Mouse (Mus musculus) intestine, embryonic 16.5 days (tissue): ENCODE data around the gene Nell1. TPM values are rescaled to one million over a fixed set of nuclear protein-coding genes. Genes with fewer than 3 reads are reported as not detected.

Experiments
- ATAC-seq: fragments of 200-750 bp; cut with Nextera tagmentation; 2 replicates; pipeline ENCODE4 v1.8.0; 2017; ENCODE audit warnings: moderate TSS enrichment, moderate library complexity
- H3K27ac ChIP-seq: fragments of 300-500 bp; sonication (generic); 2 replicates; pipeline ENCODE4 v1.5.1; 2014; ENCODE audit warnings: mild to moderate bottlenecking, low read length
- H3K27me3 ChIP-seq: fragments of 300-500 bp; sonication (generic); replicated peaks from 2 replicates; pipeline ENCODE4 v1.6.1; 2014; ENCODE audit warnings: low read length, control low read depth, mixed read lengths; ENCODE audit not compliant: control insufficient read depth, insufficient read depth
- H3K36me3 ChIP-seq: fragments of 300-500 bp; sonication (generic); 2 replicates; pipeline ENCODE4 v1.6.1; 2014; ENCODE audit warnings: low read length, control low read depth; ENCODE audit not compliant: control insufficient read depth, insufficient read depth
- H3K4me1 ChIP-seq: fragments of 300-500 bp; sonication (generic); 2 replicates; pipeline ENCODE4 v1.6.1; 2014; ENCODE audit warnings: low read length, control low read depth, mixed read lengths; ENCODE audit not compliant: control insufficient read depth, insufficient read depth
- H3K4me2 ChIP-seq: fragments of 300-500 bp; sonication (generic); 2 replicates; pipeline ENCODE4 v1.6.1; 2014; ENCODE audit warnings: low read depth, low read length, control low read depth
- H3K4me3 ChIP-seq: fragments of 300-500 bp; sonication (generic); 2 replicates; pipeline ENCODE4 v1.5.1; 2014; ENCODE audit warnings: mild to moderate bottlenecking, low read length
- H3K9ac ChIP-seq: fragments of 300-500 bp; sonication (generic); 2 replicates; pipeline ENCODE4 v1.6.1; 2014; ENCODE audit warnings: low read depth, low read length
- H3K9me3 ChIP-seq: fragments of 300-500 bp; sonication (generic); 2 replicates; pipeline ENCODE4 v1.6.1; 2016; ENCODE audit warnings: low read length, control low read depth; ENCODE audit not compliant: control insufficient read depth
- WGBS: fragments of 180-500 bp; shearing (Covaris S2); extraction: QIAGEN DNeasy Blood & Tissue Kit; methylation state at CpG from one replicate; pipeline ENCODE4 v1.1.7; 2014; 5-methylcytosine and 5-hydroxymethylcytosine counted together
- polyA plus RNA-seq: library from polyadenylated mRNA; unstranded; fragments of >200 nt; fragmentation: Nextera tagmentation; extraction: Ambion mirVana; gene quantifications from 2 replicates; pipeline ENCODE4 v1.2.1, GENCODE M21; 2015

Gene Nell1
- polyA plus RNA-seq, 1 experiment from 2014 or later: 4.2 TPM

GRCm38 (mm10) chr7:50447316-50447715 is 472.7 kb downstream of the Nell1 start:
- WGBS: 80% methylated on average over 4 of the region's 4 CpGs
- no peak overlapping the region for H3K4me2 ChIP-seq
- H3K27ac ChIP-seq: no peak overlapping the region
- no peaks in the 10 kb centered on the region for H3K4me1 ChIP-seq
- no peaks in the 10 kb centered on the region for H3K9me3 ChIP-seq
- H3K4me3 ChIP-seq: no peak overlapping the region
- no peaks in the 10 kb centered on the region for H3K27me3 ChIP-seq
- H3K9ac ChIP-seq: no peak overlapping the region
- no peak for ATAC-seq
- no peaks in the 10 kb centered on the region for H3K36me3 ChIP-seq

GRCm38 (mm10) chr7:50467742-50468141 is 493.1 kb downstream of the Nell1 start:
- ATAC-seq: no peak
- Histone ChIP-seq H3K4me2 (no peak overlapping the region), H3K36me3 (no peaks in the 10 kb centered on the region), H3K9me3 (no peaks in the 10 kb centered on the region), H3K4me1 (no peaks in the 10 kb centered on the region), H3K27ac (no peak overlapping the region), H3K9ac (no peak overlapping the region), H3K27me3 (no peaks in the 10 kb centered on the region), H3K4me3 (no peak overlapping the region)
- WGBS: 96% methylated on average over 6 of the region's 6 CpGs

DNA sequence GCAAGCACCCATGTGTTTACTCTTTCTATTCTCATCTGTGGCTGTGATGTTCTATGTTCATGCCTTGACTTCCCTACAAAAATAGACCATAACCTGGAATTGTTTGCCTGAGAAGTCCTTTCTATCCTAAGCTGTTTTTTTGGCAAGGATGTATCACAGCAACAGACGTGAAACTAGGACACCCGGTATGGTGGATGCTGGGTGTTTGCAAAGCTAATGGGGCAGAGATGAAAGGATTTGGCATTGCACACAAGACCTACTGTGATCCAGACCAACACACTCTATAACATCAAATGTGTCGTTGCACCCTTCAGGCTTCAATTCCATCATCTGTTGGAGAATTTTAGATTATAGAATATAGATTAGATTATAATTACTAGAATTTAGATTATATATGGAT is 495.9 kb downstream of the Nell1 start:
- H3K4me1 ChIP-seq: no peaks in the 10 kb centered on the region
- H3K9ac ChIP-seq: no peak overlapping the region
- no peak overlapping the region for H3K4me3 ChIP-seq
- no peak overlapping the region for H3K27ac ChIP-seq
- no peak overlapping the region for H3K4me2 ChIP-seq
- no peak for ATAC-seq
- H3K36me3 ChIP-seq: no peaks in the 10 kb centered on the region
- H3K27me3 ChIP-seq: no peaks in the 10 kb centered on the region
- 87% methylated on average over 3 of the region's 3 CpGs for WGBS
- no peaks in the 10 kb centered on the region for H3K9me3 ChIP-seq

- no peaks in the 10 kb centered on the region for H3K9me3 ChIP-seq
- no peak overlapping the region for H3K4me3 ChIP-seq
- H3K4me2 ChIP-seq: no peak overlapping the region
- H3K27me3 ChIP-seq: no peaks in the 10 kb centered on the region
- 79% methylated on average over 4 of the region's 4 CpGs for WGBS
- H3K9ac ChIP-seq: no peak overlapping the region
- ATAC-seq: no peak
- no peaks in the 10 kb centered on the region for H3K36me3 ChIP-seq
- no peak overlapping the region for H3K27ac ChIP-seq
- no peaks in the 10 kb centered on the region for H3K4me1 ChIP-seq
Measured at GRCm38 (mm10) chr7:50482011-50482410, 507.3 kb downstream of the Nell1 start.

GRCm38 (mm10) chr7:50485304-50485703 is 510.6 kb downstream of the Nell1 start:
- Histone ChIP-seq H3K9me3 (no peaks in the 10 kb centered on the region), H3K4me3 (no peak overlapping the region), H3K4me1 (no peaks in the 10 kb centered on the region), H3K9ac (no peak overlapping the region), H3K36me3 (no peaks in the 10 kb centered on the region), H3K4me2 (no peak overlapping the region), H3K27me3 (no peaks in the 10 kb centered on the region), H3K27ac (no peak overlapping the region)
- no peak for ATAC-seq
- 14% methylated on average over 1 of the region's 1 CpGs for WGBS

DNA sequence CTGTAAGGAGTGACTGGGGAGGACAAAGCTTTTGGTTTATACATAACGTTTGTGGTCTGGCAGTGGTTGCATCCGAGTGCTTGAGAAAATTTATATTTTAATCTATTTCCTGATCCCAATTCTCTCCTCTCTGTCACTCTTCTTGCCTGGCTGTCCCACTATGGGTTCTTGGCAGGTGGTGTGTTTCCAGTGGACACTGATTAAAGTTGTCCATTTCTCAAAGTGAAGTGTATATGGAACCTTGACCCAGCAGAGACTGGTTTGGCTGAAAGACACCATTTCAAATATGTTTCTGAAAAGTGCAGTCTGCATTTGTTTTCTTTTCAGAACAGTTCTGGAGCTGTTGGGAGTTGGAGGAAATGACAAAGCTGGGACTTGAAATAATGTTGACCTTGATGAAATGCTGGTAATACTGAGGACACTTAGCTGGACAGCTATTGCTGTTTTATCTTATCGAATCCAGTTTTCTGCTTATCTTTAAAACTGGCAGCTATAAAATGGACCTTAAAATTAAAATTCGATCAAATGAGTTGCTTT is 512.3 kb downstream of the Nell1 start:
- H3K4me3 ChIP-seq: no peak overlapping the region
- H3K9ac ChIP-seq: no peak overlapping the region
- H3K36me3 ChIP-seq: no peaks in the 10 kb centered on the region
- H3K9me3 ChIP-seq: no peaks in the 10 kb centered on the region
- H3K27me3 ChIP-seq: no peaks in the 10 kb centered on the region
- no peaks in the 10 kb centered on the region for H3K4me1 ChIP-seq
- no peak for ATAC-seq
- 72% methylated on average over 4 of the region's 4 CpGs for WGBS
- H3K27ac ChIP-seq: no peak overlapping the region
- no peak overlapping the region for H3K4me2 ChIP-seq

GRCm38 (mm10) chr7:50501562-50501961 is 526.9 kb downstream of the Nell1 start:
- Histone ChIP-seq H3K4me3 (no peak overlapping the region), H3K9ac (no peak overlapping the region), H3K4me1 (no peaks in the 10 kb centered on the region), H3K4me2 (no peak overlapping the region), H3K27me3 (no peaks in the 10 kb centered on the region), H3K9me3 (no peaks in the 10 kb centered on the region), H3K36me3 (no peaks in the 10 kb centered on the region), H3K27ac (no peak overlapping the region)
- 61% methylated on average over 4 of the region's 4 CpGs for WGBS
- no peak for ATAC-seq

- Histone ChIP-seq H3K27ac (no peak overlapping the region), H3K4me3 (no peak overlapping the region), H3K9ac (no peak overlapping the region), H3K9me3 (no peaks in the 10 kb centered on the region), H3K27me3 (no peaks in the 10 kb centered on the region), H3K36me3 (no peaks in the 10 kb centered on the region), H3K4me1 (no peaks in the 10 kb centered on the region), H3K4me2 (no peak overlapping the region)
- no peak for ATAC-seq
Measured at GRCm38 (mm10) chr7:50507047-50507446, 532.4 kb downstream of the Nell1 start.

DNA sequence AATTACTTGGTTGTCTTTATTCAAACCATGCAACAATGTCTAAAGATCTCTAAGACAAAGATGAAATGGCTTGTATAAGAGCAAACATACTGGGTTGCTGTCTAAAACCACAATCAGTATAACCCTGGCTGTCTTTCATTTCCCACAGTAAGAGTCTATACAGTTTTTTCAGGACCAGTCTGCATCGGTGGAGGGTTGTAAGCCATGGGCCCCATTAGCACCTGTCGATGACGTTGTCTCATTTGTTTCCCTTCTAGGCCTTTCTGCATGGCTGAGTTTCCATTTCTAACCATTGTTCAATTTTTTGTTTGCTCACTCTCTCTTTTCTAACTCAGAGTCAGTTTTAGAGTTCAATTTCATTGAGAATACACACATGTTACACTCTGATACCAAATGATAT is 540.2 kb downstream of the Nell1 start:
- 86% methylated on average over 3 of the region's 3 CpGs for WGBS
- Histone ChIP-seq H3K27ac (no peak overlapping the region), H3K4me1 (no peaks in the 10 kb centered on the region), H3K27me3 (no peaks in the 10 kb centered on the region), H3K4me2 (no peak overlapping the region), H3K9me3 (no peaks in the 10 kb centered on the region), H3K4me3 (no peak overlapping the region), H3K36me3 (no peaks in the 10 kb centered on the region), H3K9ac (no peak overlapping the region)
- no peak for ATAC-seq

- no peak overlapping the region for H3K9ac ChIP-seq
- no peak overlapping the region for H3K27ac ChIP-seq
- no peaks in the 10 kb centered on the region for H3K4me1 ChIP-seq
- 79% methylated on average over 3 of the region's 3 CpGs for WGBS
- no peaks in the 10 kb centered on the region for H3K9me3 ChIP-seq
- H3K36me3 ChIP-seq: no peaks in the 10 kb centered on the region
- no peak for ATAC-seq
- no peaks in the 10 kb centered on the region for H3K27me3 ChIP-seq
- no peak overlapping the region for H3K4me3 ChIP-seq
- H3K4me2 ChIP-seq: no peak overlapping the region
Measured at GRCm38 (mm10) chr7:50516681-50517080, 542.0 kb downstream of the Nell1 start.
